Mouse (Mus musculus): ENCODE data around the gene Rab3il1. TPM values are rescaled to one million over a fixed set of nuclear protein-coding genes. Genes with fewer than 3 reads are reported as not detected.

The Rab3il1 gene
- polyA plus RNA-seq, 1 experiment = 4.5 TPM

DNA sequence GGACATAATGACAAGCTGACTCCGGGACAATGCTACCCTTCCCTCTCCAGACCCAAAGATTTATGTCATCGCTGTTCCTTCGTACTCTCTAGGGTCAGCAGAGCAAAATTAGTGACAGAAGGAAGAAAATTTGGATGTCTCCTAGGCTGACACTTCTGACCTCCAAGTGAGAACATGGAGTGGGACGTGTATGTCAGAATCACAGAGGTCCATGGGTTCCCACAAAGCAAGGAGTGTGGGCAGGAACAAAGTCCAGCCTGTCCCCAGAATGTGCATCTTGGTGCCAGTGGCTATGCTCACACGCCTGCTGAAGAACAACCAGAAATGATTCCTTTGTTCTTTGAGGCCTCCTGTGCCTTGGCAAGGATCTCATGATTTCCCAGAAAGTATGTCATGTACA lies 71.7 kb downstream of the Rab3il1 start:
- peaks cover 70% of the 10 kb centered on the region for H3K36me3 ChIP-seq (ENCODE audit: control insufficient read depth, insufficient read depth)
- H3K79me3 ChIP-seq (ENCODE audit: low read depth) = no peaks in the 10 kb centered on the region
- H3K79me2 ChIP-seq (ENCODE audit: control insufficient read depth, insufficient read depth) = no peaks in the 10 kb centered on the region
- no peaks in the 10 kb centered on the region for H3K27me3 ChIP-seq (ENCODE audit: control insufficient read depth, insufficient read depth, insufficient read length)
- TF ChIP-seq MYOD1 (IDR thresholded peaks at IDR 0.05; ENCODE audit: control insufficient read depth, insufficient read length, low read depth) (no peak), CTCF (IDR thresholded peaks at IDR 0.05; ENCODE audit: control insufficient read depth, insufficient read depth, insufficient read length) (no peak), USF1 (IDR thresholded peaks at IDR 0.05; ENCODE audit: low read depth) (no peak), MAX (IDR thresholded peaks at IDR 0.05) (no peak), MYOG (IDR thresholded peaks at IDR 0.05; ENCODE audit: control insufficient read depth, extremely low read depth, insufficient read length) (no peak), CEBPB (IDR thresholded peaks at IDR 0.05; ENCODE audit: low read depth) (no peak), FOSL1 (IDR thresholded peaks at IDR 0.05; ENCODE audit: insufficient read depth, low read length, poor library complexity, severe bottlenecking) (no peak)
- H3K4me3 ChIP-seq (ENCODE audit: insufficient read depth, poor library complexity, severe bottlenecking) = no peak overlapping the region
- no peak overlapping the region for H3ac ChIP-seq (ENCODE audit: control insufficient read depth, insufficient read length, low read depth)

DNA sequence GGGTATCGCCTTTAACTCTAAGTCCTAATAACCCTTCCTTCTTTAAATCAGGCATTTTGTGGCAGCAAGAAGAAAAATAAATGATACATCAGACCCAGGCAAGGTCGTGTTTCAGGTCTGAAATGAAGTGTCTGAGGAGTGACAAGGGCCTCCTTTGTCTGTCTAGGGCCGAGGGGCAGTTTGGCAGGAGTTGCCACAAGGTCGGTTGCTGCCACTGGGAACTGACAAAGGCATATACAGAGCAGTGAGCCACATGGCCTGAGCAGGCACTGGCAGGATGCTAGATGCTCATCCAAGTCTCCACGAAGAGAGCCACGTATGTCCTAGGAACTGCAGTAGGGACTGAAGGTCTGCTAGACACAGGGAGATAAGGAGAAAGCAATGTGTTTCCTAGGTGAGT lies 76.9 kb downstream of the Rab3il1 start:
- Histone ChIP-seq H3K79me2 (ENCODE audit: control insufficient read depth, insufficient read depth) (no peaks in the 10 kb centered on the region), H3K79me3 (ENCODE audit: low read depth) (no peaks in the 10 kb centered on the region), H3K27me3 (ENCODE audit: control insufficient read depth, insufficient read depth, insufficient read length) (no peaks in the 10 kb centered on the region), H3K4me3 (ENCODE audit: insufficient read depth, poor library complexity, severe bottlenecking) (no peak overlapping the region), H3K36me3 (ENCODE audit: control insufficient read depth, insufficient read depth) (peaks cover 82% of the 10 kb centered on the region), H3ac (ENCODE audit: control insufficient read depth, insufficient read length, low read depth) (no peak overlapping the region)
- TF ChIP-seq USF1 (IDR thresholded peaks at IDR 0.05; ENCODE audit: low read depth) = no peak
- no peak for TF ChIP-seq CEBPB (IDR thresholded peaks at IDR 0.05; ENCODE audit: low read depth)
- TF ChIP-seq CTCF (IDR thresholded peaks at IDR 0.05; ENCODE audit: control insufficient read depth, insufficient read depth, insufficient read length) = no peak
- no peak for TF ChIP-seq FOSL1 (IDR thresholded peaks at IDR 0.05; ENCODE audit: insufficient read depth, low read length, poor library complexity, severe bottlenecking)
- no peak for TF ChIP-seq MAX (IDR thresholded peaks at IDR 0.05)
- no peak for TF ChIP-seq MYOD1 (IDR thresholded peaks at IDR 0.05; ENCODE audit: control insufficient read depth, insufficient read length, low read depth)
- TF ChIP-seq MYOG (IDR thresholded peaks at IDR 0.05; ENCODE audit: control insufficient read depth, extremely low read depth, insufficient read length) = no peak

DNA sequence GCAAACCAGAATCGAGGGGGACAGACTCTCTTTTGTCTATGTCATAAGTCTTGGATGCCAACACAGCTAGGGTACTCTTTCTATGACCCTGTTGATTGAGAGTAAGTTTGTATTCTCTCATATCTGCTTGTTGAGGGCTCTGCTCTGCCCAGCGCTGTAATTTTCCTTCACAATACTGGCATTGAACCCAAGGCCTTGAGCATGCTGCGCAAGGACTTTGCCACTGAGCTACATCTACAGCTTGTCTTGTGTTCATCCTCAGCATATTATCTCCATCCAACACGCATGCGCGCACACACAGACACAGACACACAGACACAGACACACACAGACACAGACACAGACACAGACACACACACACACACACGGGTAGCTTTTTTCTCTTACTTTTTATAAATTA lies 78.9 kb downstream of the Rab3il1 start:
- H3ac ChIP-seq (ENCODE audit: control insufficient read depth, insufficient read length, low read depth) = no peak overlapping the region
- TF ChIP-seq USF1 (IDR thresholded peaks at IDR 0.05; ENCODE audit: low read depth) (no peak), MAX (IDR thresholded peaks at IDR 0.05) (no peak), MYOG (IDR thresholded peaks at IDR 0.05; ENCODE audit: control insufficient read depth, extremely low read depth, insufficient read length) (no peak)
- H3K36me3 ChIP-seq (ENCODE audit: control insufficient read depth, insufficient read depth) = peaks cover 66% of the 10 kb centered on the region
- no peaks in the 10 kb centered on the region for H3K27me3 ChIP-seq (ENCODE audit: control insufficient read depth, insufficient read depth, insufficient read length)
- H3K79me3 ChIP-seq (ENCODE audit: low read depth) = no peaks in the 10 kb centered on the region
- no peaks in the 10 kb centered on the region for H3K79me2 ChIP-seq (ENCODE audit: control insufficient read depth, insufficient read depth)
- H3K4me3 ChIP-seq (ENCODE audit: insufficient read depth, poor library complexity, severe bottlenecking) = no peak overlapping the region

DNA sequence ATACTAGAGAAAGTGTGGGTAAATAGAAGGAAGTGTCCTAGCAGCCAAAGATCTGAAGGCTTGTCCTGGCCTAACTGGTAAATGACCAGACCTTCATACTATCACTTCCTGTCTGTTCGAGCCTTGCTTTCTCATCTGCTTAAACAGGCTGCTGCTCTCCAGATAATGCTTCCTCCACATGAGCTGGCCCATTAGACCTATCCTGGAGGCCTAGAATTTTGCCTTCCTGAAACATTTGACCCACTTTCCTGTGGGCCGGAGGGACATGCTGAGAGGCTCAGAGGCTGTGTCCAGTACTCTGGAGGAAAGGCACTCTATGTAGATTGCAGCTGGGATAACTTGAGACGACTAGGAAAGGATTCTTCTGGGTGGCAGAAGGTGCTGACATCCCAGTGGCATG lies 80.6 kb downstream of the Rab3il1 start:
- Histone ChIP-seq H3ac (ENCODE audit: control insufficient read depth, insufficient read length, low read depth) (no peak overlapping the region), H3K79me3 (ENCODE audit: low read depth) (no peaks in the 10 kb centered on the region)

DNA sequence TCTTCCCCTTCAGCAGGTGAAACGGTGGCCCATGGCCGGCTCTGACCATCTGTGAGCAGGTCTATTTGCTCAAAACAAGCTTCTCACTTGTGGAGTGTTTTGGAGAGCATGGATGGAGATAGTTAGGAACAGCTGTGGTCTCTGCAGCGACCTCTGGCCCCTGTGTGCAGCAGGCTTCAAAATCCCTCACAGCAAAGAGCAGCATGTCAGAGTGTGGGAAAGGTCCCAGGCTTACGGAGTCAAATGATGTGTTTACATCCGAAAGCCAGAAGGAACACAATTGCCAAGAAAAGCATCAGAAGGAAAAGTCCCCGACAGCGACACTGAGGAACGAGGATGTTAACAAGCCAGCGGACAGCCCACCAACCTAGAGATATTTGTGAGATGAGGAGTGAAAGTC lies 84.0 kb downstream of the Rab3il1 start:
- H3K27me3 ChIP-seq (ENCODE audit: control insufficient read depth, insufficient read depth, insufficient read length) = no peaks in the 10 kb centered on the region

More for the DNA sequence above, 80.6 kb downstream of the Rab3il1 start:
- TF ChIP-seq FOSL1 (IDR thresholded peaks at IDR 0.05; ENCODE audit: insufficient read depth, low read length, poor library complexity, severe bottlenecking) (no peak), MYOD1 (IDR thresholded peaks at IDR 0.05; ENCODE audit: control insufficient read depth, insufficient read length, low read depth) (no peak), CTCF (IDR thresholded peaks at IDR 0.05; ENCODE audit: control insufficient read depth, insufficient read depth, insufficient read length) (no peak), MAX (IDR thresholded peaks at IDR 0.05) (no peak), USF1 (IDR thresholded peaks at IDR 0.05; ENCODE audit: low read depth) (no peak), MYOG (IDR thresholded peaks at IDR 0.05; ENCODE audit: control insufficient read depth, extremely low read depth, insufficient read length) (no peak), CEBPB (IDR thresholded peaks at IDR 0.05; ENCODE audit: low read depth) (no peak)
- H3K36me3 ChIP-seq (ENCODE audit: control insufficient read depth, insufficient read depth) = peaks cover 58% of the 10 kb centered on the region
- no peaks in the 10 kb centered on the region for H3K27me3 ChIP-seq (ENCODE audit: control insufficient read depth, insufficient read depth, insufficient read length)
- H3K4me3 ChIP-seq (ENCODE audit: insufficient read depth, poor library complexity, severe bottlenecking) = no peak overlapping the region
- no peaks in the 10 kb centered on the region for H3K79me2 ChIP-seq (ENCODE audit: control insufficient read depth, insufficient read depth)

DNA sequence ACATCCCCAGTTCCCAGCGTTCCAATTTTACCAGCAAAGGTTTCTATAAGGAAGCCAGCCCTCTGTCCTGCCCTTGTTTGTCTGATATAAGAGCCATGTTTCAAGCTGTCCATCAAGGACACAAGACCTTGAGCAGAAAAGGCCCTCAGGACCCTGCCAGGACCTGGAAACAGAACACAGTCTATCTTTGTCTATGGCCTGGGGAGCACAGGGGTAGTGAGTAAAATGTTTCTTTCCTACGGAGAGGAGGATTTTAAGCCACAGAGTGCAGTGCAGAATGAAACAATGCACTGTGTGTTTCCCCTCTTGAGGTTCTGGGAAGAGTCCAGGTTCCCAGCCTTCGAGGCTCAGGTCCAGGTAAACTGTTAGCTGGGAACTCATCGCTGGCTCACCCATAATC lies 85.5 kb downstream of the Rab3il1 start:
- no peak for TF ChIP-seq MYOD1 (IDR thresholded peaks at IDR 0.05; ENCODE audit: control insufficient read depth, insufficient read length, low read depth)
- TF ChIP-seq CTCF (IDR thresholded peaks at IDR 0.05; ENCODE audit: control insufficient read depth, insufficient read depth, insufficient read length) = no peak
- no peak for TF ChIP-seq CEBPB (IDR thresholded peaks at IDR 0.05; ENCODE audit: low read depth)
- no peak for TF ChIP-seq USF1 (IDR thresholded peaks at IDR 0.05; ENCODE audit: low read depth)
- no peak for TF ChIP-seq MAX (IDR thresholded peaks at IDR 0.05)
- TF ChIP-seq FOSL1 (IDR thresholded peaks at IDR 0.05; ENCODE audit: insufficient read depth, low read length, poor library complexity, severe bottlenecking) = no peak
- no peak for TF ChIP-seq MYOG (IDR thresholded peaks at IDR 0.05; ENCODE audit: control insufficient read depth, extremely low read depth, insufficient read length)
- Histone ChIP-seq H3K36me3 (ENCODE audit: control insufficient read depth, insufficient read depth) (peaks cover 55% of the 10 kb centered on the region), H3ac (ENCODE audit: control insufficient read depth, insufficient read length, low read depth) (no peak overlapping the region), H3K79me3 (ENCODE audit: low read depth) (no peaks in the 10 kb centered on the region), H3K27me3 (ENCODE audit: control insufficient read depth, insufficient read depth, insufficient read length) (no peaks in the 10 kb centered on the region), H3K79me2 (ENCODE audit: control insufficient read depth, insufficient read depth) (no peaks in the 10 kb centered on the region), H3K4me3 (ENCODE audit: insufficient read depth, poor library complexity, severe bottlenecking) (no peak overlapping the region)

More for the DNA sequence above, 84.0 kb downstream of the Rab3il1 start:
- H3ac ChIP-seq (ENCODE audit: control insufficient read depth, insufficient read length, low read depth) = no peak overlapping the region
- no peaks in the 10 kb centered on the region for H3K79me3 ChIP-seq (ENCODE audit: low read depth)
- no peaks in the 10 kb centered on the region for H3K79me2 ChIP-seq (ENCODE audit: control insufficient read depth, insufficient read depth)
- TF ChIP-seq MAX (IDR thresholded peaks at IDR 0.05) = no peak
- TF ChIP-seq FOSL1 (IDR thresholded peaks at IDR 0.05; ENCODE audit: insufficient read depth, low read length, poor library complexity, severe bottlenecking) = no peak
- TF ChIP-seq MYOG (IDR thresholded peaks at IDR 0.05; ENCODE audit: control insufficient read depth, extremely low read depth, insufficient read length) = no peak
- no peak for TF ChIP-seq MYOD1 (IDR thresholded peaks at IDR 0.05; ENCODE audit: control insufficient read depth, insufficient read length, low read depth)
- TF ChIP-seq USF1 (IDR thresholded peaks at IDR 0.05; ENCODE audit: low read depth) = no peak
- TF ChIP-seq CTCF (IDR thresholded peaks at IDR 0.05; ENCODE audit: control insufficient read depth, insufficient read depth, insufficient read length) = no peak
- no peak for TF ChIP-seq CEBPB (IDR thresholded peaks at IDR 0.05; ENCODE audit: low read depth)
- H3K36me3 ChIP-seq (ENCODE audit: control insufficient read depth, insufficient read depth) = peaks cover 55% of the 10 kb centered on the region
- H3K4me3 ChIP-seq (ENCODE audit: insufficient read depth, poor library complexity, severe bottlenecking) = no peak overlapping the region

Other genes starting within 250 kb of the Rab3il1 start
- gene Scgb2a2, start 154.1 kb upstream of the Rab3il1 start, polyA plus RNA-seq (2012; fragmentation: generic; extraction: Trizol) = not detected
- 89.6 TPM for gene Incenp, start 102.1 kb upstream of the Rab3il1 start, polyA plus RNA-seq (2012; fragmentation: generic; extraction: Trizol)
- gene Fth1, start 21.1 kb upstream of the Rab3il1 start, polyA plus RNA-seq (2012; fragmentation: generic; extraction: Trizol) = 4,975 TPM
- 0.09 TPM for gene Best1, start within 50 bp of the Rab3il1 start, polyA plus RNA-seq (2012; fragmentation: generic; extraction: Trizol)
- 161 TPM for gene Fads3, start 39.9 kb downstream of the Rab3il1 start, polyA plus RNA-seq (2012; fragmentation: generic; extraction: Trizol)
- 72.6 TPM for gene Fads2, start 100.1 kb downstream of the Rab3il1 start, polyA plus RNA-seq (2012; fragmentation: generic; extraction: Trizol)
- gene Fads1, start 181.2 kb downstream of the Rab3il1 start, polyA plus RNA-seq (2012; fragmentation: generic; extraction: Trizol) = 62.3 TPM
- gene Tmem258, start 202.3 kb downstream of the Rab3il1 start, polyA plus RNA-seq (2012; fragmentation: generic; extraction: Trizol) = 339 TPM
- gene Fen1, start 202.5 kb downstream of the Rab3il1 start, polyA plus RNA-seq (2012; fragmentation: generic; extraction: Trizol) = 83.7 TPM
- gene Myrf, start 239.1 kb downstream of the Rab3il1 start, polyA plus RNA-seq (2012; fragmentation: generic; extraction: Trizol) = 0.21 TPM

Data from C2C12 (cell line).